Mouse (Mus musculus): ENCODE measurements around the gene Qrfp. TPM values are rescaled to one million over a fixed set of nuclear protein-coding genes. Genes with fewer than 3 reads are reported as not detected.

Gene Qrfp
- total and polyA plus RNA-seq, 3 experiments, result 0.13 TPM; not detected in 2

DNA sequence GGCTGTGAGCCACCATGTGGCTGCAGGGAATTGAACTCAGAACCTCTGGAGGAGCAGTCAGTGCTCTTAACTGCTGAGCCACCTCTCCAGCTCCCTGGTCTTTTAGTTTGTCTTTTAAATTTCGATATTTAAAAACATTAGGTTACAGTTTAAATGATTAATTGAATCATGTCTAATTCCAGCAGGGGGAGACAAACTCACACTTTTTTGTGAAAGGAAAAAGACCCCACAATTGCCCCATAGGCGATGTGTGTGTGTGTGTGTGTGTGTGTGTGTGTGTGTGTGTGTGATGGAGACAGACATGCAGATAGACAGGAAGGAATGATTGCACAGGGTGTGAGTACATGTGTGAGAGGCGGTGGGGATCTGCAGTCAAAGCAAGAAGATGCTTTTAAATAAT, 22.2 kb downstream of the Qrfp start:
- TF ChIP-seq RAD21 (IDR thresholded peaks at IDR 0.05; ENCODE audit: low read depth, low read length) (peak; percentile 14; the same call in 1 of the 2 replicates), CTCF (IDR thresholded peaks at IDR 0.05 in 2 of 3, conservative IDR thresholded peaks at IDR 0.05 in 1 of 3; ENCODE audit: control insufficient read depth in 1 of 3, insufficient read depth in 1 of 3, low read depth in 2 of 3, low read length in 3 of 3, poor library complexity in 1 of 3, severe bottlenecking in 1 of 3) (peak in 1 of 3 experiments; percentile 43; a peak in 3 of 6 replicates), UBTF (IDR thresholded peaks at IDR 0.05; ENCODE audit: borderline replicate concordance, insufficient read depth, low read depth, low read length) (no peak)

DNA sequence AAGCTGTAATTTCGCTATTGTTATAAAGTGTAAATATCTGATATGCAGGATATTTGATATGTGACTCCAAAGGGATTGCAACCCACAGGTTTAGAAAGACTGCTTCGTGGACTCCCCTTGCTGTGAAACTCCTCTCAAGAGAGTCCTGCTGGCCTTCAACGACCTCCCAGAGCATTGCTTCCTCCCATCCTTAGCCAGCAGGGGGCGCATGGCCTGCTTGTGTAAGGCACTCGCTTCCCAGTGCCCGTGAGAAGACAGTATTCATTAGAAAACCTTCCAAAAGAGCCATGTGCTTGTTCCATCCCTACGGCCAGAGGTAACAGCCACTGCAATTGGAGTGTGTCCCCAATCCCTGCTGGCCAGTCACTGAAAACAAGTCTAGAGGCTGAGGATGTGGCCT, 23.4 kb downstream of the Qrfp start:
- DNase-seq (ENCODE audit: low read depth, low spot score), result peak; percentile 78
- Histone ChIP-seq H3K4me3 (ENCODE audit: control insufficient read depth in 1 of 2, insufficient read depth in 1 of 2, low read depth in 2 of 2, low read length in 2 of 2) (no peak overlapping the region), H3K9me3 (replicated peaks; ENCODE audit: insufficient read depth, low read length) (no peaks in the 10 kb centered on the region), H3K27ac (ENCODE audit: control insufficient read depth, low read depth, low read length) (no peak overlapping the region), H3K9ac (ENCODE audit: control insufficient read depth, low read depth, low read length, poor library complexity, severe bottlenecking) (no peak overlapping the region), H3K27me3 (ENCODE audit: control insufficient read depth in 1 of 2, insufficient read depth in 2 of 2, low read length in 2 of 2) (no peaks in the 10 kb centered on the region), H3K36me3 (ENCODE audit: control insufficient read depth in 1 of 2, insufficient read depth in 2 of 2, low read length in 2 of 2) (no peaks in the 10 kb centered on the region; a peak in 1 of 4 replicates), H3K79me2 (ENCODE audit: control insufficient read depth, insufficient read depth, low read length, poor library complexity) (no peaks in the 10 kb centered on the region), H3K4me1 (ENCODE audit: control insufficient read depth in 1 of 2, insufficient read depth in 2 of 2, low read length in 2 of 2) (no peaks in the 10 kb centered on the region)
- no peak for TF ChIP-seq CHD1 (IDR thresholded peaks at IDR 0.05; ENCODE audit: low read depth, low read length)
- peak; percentile 66 for TF ChIP-seq SMC3 (IDR thresholded peaks at IDR 0.05; ENCODE audit: low read depth, low read length)
- TF ChIP-seq ZC3H11A (IDR thresholded peaks at IDR 0.05; ENCODE audit: low read depth, low read length), result 0 out of 2 replicates have a peak, but pooled peaks have one; percentile 6
- TF ChIP-seq GATA1 (IDR thresholded peaks at IDR 0.05; ENCODE audit: low read depth, low read length), result no peak
- TF ChIP-seq TBP (IDR thresholded peaks at IDR 0.05; ENCODE audit: low read depth, low read length), result no peak
- peak; percentile 14; the same call in 1 of the 2 replicates for TF ChIP-seq RAD21 (IDR thresholded peaks at IDR 0.05; ENCODE audit: low read depth, low read length)
- no peak for TF ChIP-seq ELF1 (IDR thresholded peaks at IDR 0.05; ENCODE audit: low read depth, low read length)
- TF ChIP-seq ZKSCAN1 (IDR thresholded peaks at IDR 0.05; ENCODE audit: low read depth, low read length), result no peak
- no peak for TF ChIP-seq JUND (IDR thresholded peaks at IDR 0.05; ENCODE audit: low read depth, low read length)
- no peak for TF ChIP-seq CHD2 (IDR thresholded peaks at IDR 0.05; ENCODE audit: low read length)
- TF ChIP-seq CTCF (IDR thresholded peaks at IDR 0.05 in 2 of 3, conservative IDR thresholded peaks at IDR 0.05 in 1 of 3; ENCODE audit: control insufficient read depth in 1 of 3, insufficient read depth in 1 of 3, low read depth in 2 of 3, low read length in 3 of 3, poor library complexity in 1 of 3, severe bottlenecking in 1 of 3), result peak; percentile 86 to 94 (median 92)
- no peak for TF ChIP-seq UBTF (IDR thresholded peaks at IDR 0.05; ENCODE audit: borderline replicate concordance, insufficient read depth, low read depth, low read length)
- no peak for TF ChIP-seq NELFE (IDR thresholded peaks at IDR 0.05; ENCODE audit: low read depth, low read length)
- TF ChIP-seq MAZ (IDR thresholded peaks at IDR 0.05; ENCODE audit: low read depth, low read length), result 0 out of 2 replicates have a peak, but pooled peaks have one; percentile 33

More for the DNA sequence above, 22.2 kb downstream of the Qrfp start:
- Histone ChIP-seq H3K79me2 (ENCODE audit: control insufficient read depth, insufficient read depth, low read length, poor library complexity) (no peaks in the 10 kb centered on the region), H3K4me3 (ENCODE audit: control insufficient read depth in 1 of 2, insufficient read depth in 1 of 2, low read depth in 2 of 2, low read length in 2 of 2) (no peak overlapping the region), H3K9me3 (replicated peaks; ENCODE audit: insufficient read depth, low read length) (no peaks in the 10 kb centered on the region), H3K9ac (ENCODE audit: control insufficient read depth, low read depth, low read length, poor library complexity, severe bottlenecking) (no peak overlapping the region), H3K36me3 (ENCODE audit: control insufficient read depth in 1 of 2, insufficient read depth in 2 of 2, low read length in 2 of 2) (no peaks in the 10 kb centered on the region; a peak in 1 of 4 replicates), H3K27ac (ENCODE audit: control insufficient read depth, low read depth, low read length) (no peak overlapping the region), H3K4me1 (ENCODE audit: control insufficient read depth in 1 of 2, insufficient read depth in 2 of 2, low read length in 2 of 2) (no peaks in the 10 kb centered on the region), H3K27me3 (ENCODE audit: control insufficient read depth in 1 of 2, insufficient read depth in 2 of 2, low read length in 2 of 2) (no peaks in the 10 kb centered on the region)
- peak; percentile 23 for DNase-seq (ENCODE audit: low read depth, low spot score)

DNA sequence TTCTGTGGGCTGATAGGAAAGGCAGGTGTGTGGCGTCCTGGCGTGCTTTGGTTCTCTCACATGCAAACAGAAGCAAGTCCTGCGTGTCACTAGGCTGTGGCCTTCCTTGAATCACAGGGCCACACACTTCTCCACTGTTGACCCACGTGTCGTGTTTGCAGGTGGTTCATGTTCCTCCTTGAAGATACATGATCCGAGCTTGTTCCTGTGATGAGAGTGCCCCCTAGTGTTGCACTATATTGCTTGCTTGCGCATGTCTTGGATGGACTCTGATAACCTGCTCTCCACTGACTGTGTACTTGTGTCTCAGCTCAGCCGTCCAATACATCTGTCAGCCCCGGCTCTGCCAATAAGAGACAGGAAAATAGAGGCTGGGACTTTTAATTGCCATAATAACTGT, 25.3 kb downstream of the Qrfp start:
- Histone ChIP-seq H3K4me1 (ENCODE audit: control insufficient read depth in 1 of 2, insufficient read depth in 2 of 2, low read length in 2 of 2) (no peaks in the 10 kb centered on the region), H3K9me3 (replicated peaks; ENCODE audit: insufficient read depth, low read length) (no peaks in the 10 kb centered on the region), H3K9ac (ENCODE audit: control insufficient read depth, low read depth, low read length, poor library complexity, severe bottlenecking) (no peak overlapping the region), H3K36me3 (ENCODE audit: control insufficient read depth in 1 of 2, insufficient read depth in 2 of 2, low read length in 2 of 2) (no peaks in the 10 kb centered on the region; a peak in 2 of 4 replicates), H3K27me3 (ENCODE audit: control insufficient read depth in 1 of 2, insufficient read depth in 2 of 2, low read length in 2 of 2) (no peaks in the 10 kb centered on the region), H3K4me3 (ENCODE audit: control insufficient read depth in 1 of 2, insufficient read depth in 1 of 2, low read depth in 2 of 2, low read length in 2 of 2) (no peak overlapping the region), H3K79me2 (ENCODE audit: control insufficient read depth, insufficient read depth, low read length, poor library complexity) (no peaks in the 10 kb centered on the region), H3K27ac (ENCODE audit: control insufficient read depth, low read depth, low read length) (no peak overlapping the region)
- peak; percentile 87 for DNase-seq (ENCODE audit: low read depth, low spot score)
- TF ChIP-seq CTCF (IDR thresholded peaks at IDR 0.05 in 2 of 3, conservative IDR thresholded peaks at IDR 0.05 in 1 of 3; ENCODE audit: control insufficient read depth in 1 of 3, insufficient read depth in 1 of 3, low read depth in 2 of 3, low read length in 3 of 3, poor library complexity in 1 of 3, severe bottlenecking in 1 of 3), result peak; percentile 70 to 95 (median 87)
- peak; percentile 73; the same call in 1 of the 2 replicates for TF ChIP-seq MXI1 (IDR thresholded peaks at IDR 0.05; ENCODE audit: low read depth, low read length)
- TF ChIP-seq ZNF384 (IDR thresholded peaks at IDR 0.05; ENCODE audit: low read depth, low read length), result peak; percentile 46; the same call in 1 of the 2 replicates
- no peak for TF ChIP-seq HCFC1 (IDR thresholded peaks at IDR 0.05; ENCODE audit: low read depth, low read length)
- peak; percentile 49; the same call in 1 of the 2 replicates for TF ChIP-seq NRF1 (IDR thresholded peaks at IDR 0.05; ENCODE audit: insufficient read depth, low read depth, low read length, poor library complexity, severe bottlenecking)
- TF ChIP-seq MYC (IDR thresholded peaks at IDR 0.05; ENCODE audit: low read depth, low read length), result peak; percentile 93
- TF ChIP-seq JUND (IDR thresholded peaks at IDR 0.05; ENCODE audit: low read depth, low read length), result no peak
- TF ChIP-seq RAD21 (IDR thresholded peaks at IDR 0.05; ENCODE audit: low read depth, low read length), result peak; percentile 91
- TF ChIP-seq ZC3H11A (IDR thresholded peaks at IDR 0.05; ENCODE audit: low read depth, low read length), result peak; percentile 87
- TF ChIP-seq POLR2AphosphoS5 (IDR thresholded peaks at IDR 0.05; ENCODE audit: borderline replicate concordance, low read depth, low read length), result no peak
- peak; percentile 78 for TF ChIP-seq MAX (IDR thresholded peaks at IDR 0.05; ENCODE audit: low read length)
- TF ChIP-seq SIN3A (IDR thresholded peaks at IDR 0.05; ENCODE audit: low read length), result peak; percentile 59; the same call in 1 of the 2 replicates
- peak; percentile 90 for TF ChIP-seq SMC3 (IDR thresholded peaks at IDR 0.05; ENCODE audit: low read depth, low read length)
- no peak for TF ChIP-seq GATA1 (IDR thresholded peaks at IDR 0.05; ENCODE audit: low read depth, low read length)
- TF ChIP-seq EP300 (IDR thresholded peaks at IDR 0.05; ENCODE audit: low read depth in 1 of 2, low read length in 2 of 2), result no peak
- no peak for TF ChIP-seq MAZ (IDR thresholded peaks at IDR 0.05; ENCODE audit: low read depth, low read length)
